In genomic region chr11:115485155-115485554, GRCm38 (mm10) we compare ENCODE assay signal across 19 mouse cellular contexts. TPM values are rescaled to one million over a fixed set of nuclear protein-coding genes. Genes with fewer than 3 reads are reported as not detected.
DNase-seq lines count a peak whose midpoint lies in the region; ATAC-seq and TF ChIP-seq lines count a peak whose summit lies in the region.
"Had no signal": no experiment of that assay in that cellular context is flagged by ENCODE, and none has a peak within 500 bp of the region (broad histone marks: within the 10 kb centered on the region; RNA-seq: fewer than 3 reads in every experiment).

No protein-coding gene starts in this region.

- peaks cover 19% of the 10 kb centered on the region for H3K36me3 ChIP-seq in kidney, embryonic 15.5 days
- peaks cover 30% of the 10 kb centered on the region for H3K36me3 ChIP-seq in embryonic facial prominence, embryonic 10.5 days (replicated peaks)

- no peak overlapping the region for H3K4me2 ChIP-seq in kidney, embryonic 15.5 days
- H3K4me2 ChIP-seq: liver, embryonic 15.5 days had no signal

- peaks cover 10% of the 10 kb centered on the region; the same call in 1 of the 2 replicates for H3K4me1 ChIP-seq in kidney, embryonic 15.5 days
- H3K4me1 ChIP-seq in embryonic facial prominence, embryonic 10.5 days = peaks cover 26% of the 10 kb centered on the region

- 0 out of 2 replicates have a peak overlapping the region, but pooled peaks have one; percentile 45 for H3K27ac ChIP-seq in kidney, embryonic 15.5 days
- peak overlapping the region; percentile 58 for H3K27ac ChIP-seq in embryonic facial prominence, embryonic 10.5 days (replicated peaks)
- no peak overlapping the region for H3K27ac ChIP-seq in gastrocnemius, adult 2 months
- H3K27ac ChIP-seq: liver, embryonic 15.5 days had no signal

- intact Hi-C loops in gastrocnemius, adult 2 months (cut with DNase I) = loop anchor here (10.0 kb wide), 1 partner anchor 230 kb away; no protein-coding TSS in a partner anchor

- no peak overlapping the region for H3K4me3 ChIP-seq in kidney, embryonic 15.5 days (replicated peaks)
- peak overlapping the region; percentile 17; the same call in 1 of the 2 replicates for H3K4me3 ChIP-seq in embryonic facial prominence, embryonic 10.5 days
- no peak overlapping the region for H3K4me3 ChIP-seq in gastrocnemius, adult 2 months
- H3K4me3 ChIP-seq: heart, embryonic 10.5 days; liver, embryonic 15.5 days had no signal

- H3K9ac ChIP-seq in kidney, embryonic 15.5 days = 0 out of 2 replicates have a peak overlapping the region, but pooled peaks have one; percentile 1
- H3K9ac ChIP-seq: liver, embryonic 15.5 days had no signal

- TF ChIP-seq CTCF in gastrocnemius, adult 2 months (IDR thresholded peaks at IDR 0.05) = no peak

- WGBS in kidney, embryonic 15.5 days = 55% methylated on average over 12 of the region's 12 CpGs
- 44% methylated on average over 12 of the region's 12 CpGs for WGBS in embryonic facial prominence, embryonic 10.5 days

- no peaks in the 10 kb centered on the region for H3K27me3 ChIP-seq in kidney, embryonic 15.5 days
- H3K27me3 ChIP-seq in embryonic facial prominence, embryonic 10.5 days (replicated peaks; ENCODE audit: low read depth, poor library complexity, severe bottlenecking) = no peaks in the 10 kb centered on the region
- H3K27me3 ChIP-seq: liver, embryonic 15.5 days had no signal

- ATAC-seq in kidney, embryonic 15.5 days (replicated peaks; ENCODE audit: low FRiP score) = peak; percentile 78

- DNase-seq in kidney, postnatal 10 days = no peak
- peak; percentile 42 for DNase-seq in MN1 (ENCODE audit: low spot score)
- peak; percentile 79 for DNase-seq in embryonic facial prominence, embryonic 10.5 days (ENCODE audit: low spot score)
- DNase-seq in mesoderm, embryonic 11.5 days (ENCODE audit: low read depth, low spot score) = peak; percentile 62
- DNase-seq in right cerebral cortex, adult 18-20 months = no peak
- DNase-seq in yolk sac, embryonic 10.5 days (ENCODE audit: low spot score) = no peak
- no peak for DNase-seq in gastrocnemius, adult 2 months
- DNase-seq: adrenal gland, postnatal 25 days; cerebellum, adult 11 months; kidney, adult 9 months; right cerebral cortex, postnatal 14 days; thymus, postnatal 4 days had no signal

- H3K9me3 ChIP-seq in kidney, embryonic 15.5 days (replicated peaks) = no peaks in the 10 kb centered on the region
- no peaks in the 10 kb centered on the region for H3K9me3 ChIP-seq in embryonic facial prominence, embryonic 10.5 days
- H3K9me3 ChIP-seq: heart, embryonic 10.5 days; liver, embryonic 15.5 days had no signal

RNA-seq across cellular contexts. Expression of gene Nt5c, which starts 6.5 kb away (rescaled TPM):
- polyA plus RNA-seq in kidney, embryonic 15.5 days (2015; fragmentation: Nextera tagmentation; extraction: Ambion mirVana) = 72.7 and 76.7 TPM in 2 replicates
- 90.9 and 92.2 TPM in 2 replicates for polyA plus RNA-seq in embryonic facial prominence, embryonic 10.5 days (2016; fragmentation: Nextera tagmentation; extraction: Ambion mirVana)
- 1 to 10 TPM; 5.8 to 7.7 TPM for total RNA-seq in gastrocnemius, adult 2 months (2021)

RNA-seq across cellular contexts. Expression of gene Armc7, which starts 9.7 kb away (rescaled TPM):
- polyA plus RNA-seq in kidney, embryonic 15.5 days (2015; fragmentation: Nextera tagmentation; extraction: Ambion mirVana) = 8.6 and 9.1 TPM in 2 replicates
- 9.0 and 9.9 TPM in 2 replicates for polyA plus RNA-seq in embryonic facial prominence, embryonic 10.5 days (2016; fragmentation: Nextera tagmentation; extraction: Ambion mirVana)
- under 1 TPM; 0.95 to 0.99 TPM for total RNA-seq in gastrocnemius, adult 2 months (2021)

RNA-seq across cellular contexts. Expression of gene Slc16a5, which starts 22.9 kb away (rescaled TPM):
- polyA plus RNA-seq in kidney, embryonic 15.5 days (2015; fragmentation: Nextera tagmentation; extraction: Ambion mirVana) = 15.8 and 22.3 TPM in 2 replicates
- polyA plus RNA-seq in embryonic facial prominence, embryonic 10.5 days (2016; fragmentation: Nextera tagmentation; extraction: Ambion mirVana) = 0.28 and 0.34 TPM in 2 replicates
- not detected for total RNA-seq in gastrocnemius, adult 2 months (2021)
- total RNA-seq: adrenal gland, postnatal 25 days; gastrocnemius, adult 8-10 months; hematopoietic stem cell, adult 5-6 weeks; left cerebral cortex, postnatal 10 days had no signal

RNA-seq across cellular contexts. Expression of gene Jpt1, which starts 29.0 kb away (rescaled TPM):
- 457 and 460 TPM in 2 replicates for polyA plus RNA-seq in kidney, embryonic 15.5 days (2015; fragmentation: Nextera tagmentation; extraction: Ambion mirVana)
- 592 and 614 TPM in 2 replicates for polyA plus RNA-seq in embryonic facial prominence, embryonic 10.5 days (2016; fragmentation: Nextera tagmentation; extraction: Ambion mirVana)
- 10 to 100 TPM; 38.4 to 40.9 TPM for total RNA-seq in gastrocnemius, adult 2 months (2021)

RNA-seq across cellular contexts. Expression of gene Trim80, which starts 44.8 kb away (rescaled TPM):
- polyA plus RNA-seq in kidney, embryonic 15.5 days (2015; fragmentation: Nextera tagmentation; extraction: Ambion mirVana) = 0.18 and 0.30 TPM in 2 replicates
- 0.15 TPM in 1 of 2 replicates, not detected in the other for polyA plus RNA-seq in embryonic facial prominence, embryonic 10.5 days (2016; fragmentation: Nextera tagmentation; extraction: Ambion mirVana)
- not detected for total RNA-seq in gastrocnemius, adult 2 months (2021)
- total RNA-seq: gastrocnemius, adult 8-10 months; hematopoietic stem cell, adult 5-6 weeks had no signal
- polyA plus RNA-seq: neural tube, embryonic 14.5 days had no signal

Comparison
In these comparisons a context has a peak if more than half of its experiments do, and no peak if none do; other contexts are left out.
1. DNase-seq: peak in MN1 (single experiment), embryonic facial prominence, embryonic 10.5 days (single experiment) and mesoderm, embryonic 11.5 days (single experiment); none in kidney, postnatal 10 days (single experiment), right cerebral cortex, adult 18-20 months (single experiment), yolk sac, embryonic 10.5 days (single experiment) and gastrocnemius, adult 2 months (single experiment).
2. RNA of gene Slc16a5, which starts 22.9 kb away (polyA plus RNA-seq): 15.8 to 22.3 TPM in kidney, embryonic 15.5 days; 0.28 to 0.34 TPM in embryonic facial prominence, embryonic 10.5 days; every median in the first group is over 10 times any median in the second.